Mouse (Mus musculus) layer of hippocampus, adult 11-12 months (tissue): ENCODE results near the gene Iqcc.
A peak's percentile ranks its signal among the peaks of the same experiment; 100 is the strongest.

ENCODE experiments used
- DNase-seq: peaks from one replicate; pipeline ENCODE4 v3.0.0; 2022; ENCODE audit warnings: low spot score

Gene Iqcc

DNA sequence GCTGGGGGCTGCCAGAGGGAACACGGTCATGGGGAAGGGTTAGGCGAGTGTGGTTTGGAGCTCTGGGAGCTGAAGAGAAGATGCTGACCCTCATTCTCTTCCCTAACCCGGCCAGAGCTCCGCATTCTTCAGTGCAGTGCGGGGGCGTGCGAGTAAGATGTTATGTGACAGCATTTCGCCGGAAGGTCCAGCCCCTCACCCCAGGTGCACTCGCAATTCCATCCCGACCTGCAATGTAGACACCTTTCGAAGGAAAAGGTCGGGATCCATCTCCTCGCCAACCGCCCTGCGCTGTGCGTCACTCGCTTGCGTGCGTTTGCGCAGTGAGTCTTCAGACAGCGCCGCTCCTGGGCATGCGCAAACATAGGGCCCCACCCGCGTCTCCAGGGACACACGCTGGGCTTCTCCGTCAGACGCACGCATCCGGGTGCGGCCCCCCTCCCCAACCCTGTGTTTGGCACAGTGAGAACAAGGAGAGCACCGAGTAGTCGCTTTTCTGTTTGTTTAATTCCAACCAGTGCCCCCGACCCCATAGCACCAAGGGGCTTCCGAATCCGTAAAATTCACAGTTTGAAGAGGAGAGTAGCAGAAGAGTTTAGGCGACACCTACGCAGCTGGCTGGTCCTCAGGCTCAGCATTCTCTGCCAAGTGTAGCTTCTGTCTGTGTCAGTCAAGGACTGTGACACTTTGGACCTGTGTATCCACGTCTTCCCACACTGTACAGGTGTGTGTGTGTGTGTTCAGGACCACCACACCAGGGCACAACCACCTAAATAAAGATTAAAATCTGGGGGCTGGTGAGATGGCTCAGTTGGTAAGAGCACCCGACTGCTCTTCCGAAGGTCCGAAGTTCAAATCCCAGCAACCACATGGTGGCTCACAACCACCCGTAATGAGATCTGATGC, at the start of gene Iqcc:
Iqcc (minus strand) TSS at position 314 of the 906 bp plus-strand sequence.
- peak; percentile 97 for DNase-seq

DNA sequence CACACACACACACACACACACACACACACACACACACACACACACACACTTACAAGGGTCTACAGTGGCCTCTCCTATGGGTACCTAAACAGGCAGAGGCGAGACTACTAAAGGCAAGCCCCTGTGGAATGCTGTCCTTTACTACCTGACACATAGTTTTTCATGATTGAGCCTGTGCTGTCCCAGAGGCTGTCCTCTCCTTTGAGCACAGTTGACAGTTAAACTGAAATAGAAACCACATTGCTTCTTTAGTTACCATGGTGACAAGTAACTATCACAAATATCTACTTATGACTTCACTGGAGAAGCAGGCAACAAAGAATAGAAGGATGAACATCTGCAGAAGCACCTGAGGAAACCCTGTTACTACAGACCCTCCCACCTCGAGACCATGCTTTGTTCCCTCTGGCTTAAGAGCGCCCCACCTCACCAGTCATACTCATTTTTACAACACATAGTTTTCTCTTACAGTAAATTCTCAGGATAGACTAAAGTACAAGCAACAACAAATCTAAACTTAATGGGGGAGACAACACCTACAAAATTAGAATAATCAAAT, 43.4 kb upstream of the Iqcc start:
- DNase-seq: no peak

DNA sequence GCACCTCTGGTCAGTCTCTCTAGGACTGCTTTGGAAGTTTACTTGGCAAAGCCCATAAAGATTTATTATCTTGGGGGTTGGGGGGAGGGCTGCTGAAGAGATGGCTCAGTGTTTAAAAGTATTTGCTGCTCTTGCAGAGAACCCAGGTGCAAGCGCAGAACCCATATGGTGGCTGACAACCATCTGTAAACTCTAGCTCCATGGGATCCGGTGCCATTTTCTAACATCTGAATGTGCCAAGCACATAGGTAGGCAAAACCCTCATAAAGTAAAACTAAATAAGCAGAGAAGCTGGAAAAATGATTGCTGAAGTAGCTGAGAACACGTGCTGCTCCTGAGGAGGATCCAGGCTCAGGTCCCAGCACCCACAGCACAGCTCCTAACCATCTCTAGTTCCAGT, 42.7 kb upstream of the Iqcc start:
- DNase-seq: peak; percentile 48

DNA sequence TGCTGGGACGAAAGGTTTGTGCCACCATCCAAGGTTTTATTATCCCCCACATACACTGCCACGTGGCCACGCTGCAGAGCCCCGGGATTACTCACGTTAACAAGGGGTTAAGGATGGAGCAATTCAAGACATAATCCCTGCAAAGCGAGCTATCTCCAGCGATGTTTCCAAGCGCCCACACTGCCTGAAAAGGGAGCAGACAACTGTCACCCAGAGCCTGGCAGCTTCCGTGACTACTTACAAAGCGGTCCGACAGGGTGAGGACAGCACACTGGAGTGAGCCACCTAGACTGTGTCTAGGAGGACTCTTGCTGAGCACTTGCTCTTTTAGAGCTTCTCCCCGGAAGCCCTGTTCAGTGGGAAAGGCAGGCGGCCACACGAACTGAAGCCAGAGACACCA, 35.9 kb upstream of the Iqcc start:
- DNase-seq: no peak

DNA sequence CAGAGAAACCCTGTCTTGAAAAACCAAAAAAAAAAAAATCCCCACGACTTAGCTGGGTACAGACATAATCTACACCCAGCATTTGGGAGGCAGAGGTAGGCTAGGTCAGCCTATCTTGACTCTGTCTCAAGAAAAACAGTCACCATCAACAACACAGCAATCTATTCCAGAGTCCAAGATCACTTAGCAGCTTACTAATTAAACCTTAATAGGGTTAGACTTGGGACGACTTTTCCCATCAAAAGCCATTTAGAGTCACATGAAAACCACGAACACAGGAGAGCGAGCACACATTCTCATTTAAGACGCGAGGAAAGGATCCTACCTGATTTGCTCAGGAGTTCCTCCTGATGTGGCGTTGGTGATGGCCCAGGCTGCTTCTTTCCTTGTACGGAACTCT, 31.5 kb upstream of the Iqcc start:
- DNase-seq: no peak

DNA sequence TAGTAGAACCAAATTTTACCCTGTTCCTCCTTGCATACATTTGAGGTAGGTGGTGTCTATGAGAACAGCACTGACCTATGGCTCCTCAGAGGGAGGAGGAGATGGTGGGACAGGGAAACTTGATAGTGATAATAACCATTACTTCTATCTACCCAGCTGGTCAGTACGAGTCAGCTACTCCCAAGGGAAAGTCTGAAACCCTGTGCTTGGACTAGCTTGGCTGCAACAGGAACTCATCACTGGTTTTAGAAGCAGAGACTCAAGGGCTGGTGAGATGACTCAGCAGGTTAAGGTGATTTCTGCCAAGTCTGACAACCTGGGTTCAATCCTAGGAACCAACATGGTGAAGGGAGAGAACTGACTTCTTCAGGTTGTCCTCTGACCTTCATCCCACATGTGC, 29.8 kb upstream of the Iqcc start:
- no peak for DNase-seq

DNA sequence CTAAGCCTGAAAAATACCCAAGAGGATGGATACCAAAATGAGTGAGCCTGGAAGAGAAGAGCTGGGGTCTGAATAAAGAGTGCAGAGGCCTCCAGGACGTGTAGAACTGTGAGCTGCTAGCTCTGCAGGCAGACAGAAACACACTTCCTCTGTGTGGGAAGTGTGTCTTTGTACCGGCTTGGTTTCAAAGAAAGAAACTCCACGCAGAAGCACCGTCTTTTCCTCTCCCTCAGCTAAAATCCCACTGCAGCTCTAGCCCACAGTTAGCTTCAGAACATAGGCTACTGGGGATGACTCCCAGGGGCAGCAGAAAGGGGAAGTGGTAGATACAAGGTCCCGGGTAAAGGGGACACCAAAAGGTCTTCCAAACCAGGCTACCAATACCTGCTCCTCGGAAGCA, 26.3 kb upstream of the Iqcc start:
- DNase-seq: no peak

DNA sequence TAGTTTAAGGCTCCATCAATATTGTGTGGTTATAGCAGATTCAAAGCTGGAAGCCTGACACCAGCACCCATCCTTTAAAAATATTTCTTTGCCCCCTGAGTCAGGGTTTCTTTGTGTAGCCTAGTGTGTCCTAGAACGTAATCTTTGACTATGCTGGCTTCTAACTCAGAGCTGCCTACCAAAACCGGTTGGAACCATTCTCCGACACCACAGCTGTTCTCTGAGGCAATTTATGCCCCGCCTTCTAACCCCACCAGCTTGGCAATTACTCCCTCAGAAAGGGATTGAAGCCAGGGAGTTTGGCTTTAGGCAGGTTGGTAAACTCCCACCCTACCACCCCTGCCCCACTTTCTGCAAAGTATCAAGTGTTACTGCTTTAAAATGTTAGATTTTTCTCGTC, 22.9 kb upstream of the Iqcc start:
- DNase-seq: no peak

DNA sequence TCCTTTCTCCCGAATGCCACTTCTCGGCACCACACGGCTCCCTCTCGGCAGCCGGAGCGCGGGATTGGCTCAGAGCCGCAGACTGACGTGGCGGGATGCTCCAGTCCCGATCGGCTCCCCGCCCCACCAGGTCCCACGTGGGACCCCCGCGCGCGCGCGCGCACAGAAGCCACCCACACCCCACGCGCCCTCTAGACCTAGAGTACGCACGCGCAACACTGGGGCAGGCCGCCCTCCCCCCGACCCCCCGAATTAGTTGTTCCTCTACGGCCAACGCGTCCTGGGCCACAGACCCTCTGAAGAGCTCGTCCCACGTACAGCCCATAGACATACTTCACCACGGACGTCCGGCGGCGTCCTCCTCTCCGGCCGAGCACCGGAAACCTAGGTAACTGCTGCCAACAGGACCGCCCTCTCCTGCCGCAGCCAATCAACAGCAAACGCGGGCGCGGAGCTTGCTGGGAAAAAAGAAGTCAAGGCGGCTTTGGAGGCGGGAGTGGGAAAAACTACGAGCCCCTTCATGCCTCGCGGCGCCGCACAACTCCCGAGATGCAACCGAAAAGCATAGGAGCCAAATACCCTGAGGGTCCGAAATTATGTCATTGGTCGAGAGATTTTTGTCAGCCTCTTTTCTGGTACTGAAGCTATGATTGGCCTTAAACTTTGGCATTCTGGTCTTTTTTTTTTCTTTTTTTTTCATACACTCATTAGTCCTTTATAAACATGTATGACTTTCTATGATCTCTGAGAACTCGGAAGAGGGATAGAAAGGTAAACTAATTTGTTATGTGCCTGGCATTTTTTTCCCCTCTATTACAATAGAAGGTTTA, 22.0 kb upstream of the Iqcc start, which contains the start of gene Txlna:
Txlna (minus strand) TSS at position 428 of the 830 bp plus-strand sequence.
- DNase-seq: peak; percentile 98

DNA sequence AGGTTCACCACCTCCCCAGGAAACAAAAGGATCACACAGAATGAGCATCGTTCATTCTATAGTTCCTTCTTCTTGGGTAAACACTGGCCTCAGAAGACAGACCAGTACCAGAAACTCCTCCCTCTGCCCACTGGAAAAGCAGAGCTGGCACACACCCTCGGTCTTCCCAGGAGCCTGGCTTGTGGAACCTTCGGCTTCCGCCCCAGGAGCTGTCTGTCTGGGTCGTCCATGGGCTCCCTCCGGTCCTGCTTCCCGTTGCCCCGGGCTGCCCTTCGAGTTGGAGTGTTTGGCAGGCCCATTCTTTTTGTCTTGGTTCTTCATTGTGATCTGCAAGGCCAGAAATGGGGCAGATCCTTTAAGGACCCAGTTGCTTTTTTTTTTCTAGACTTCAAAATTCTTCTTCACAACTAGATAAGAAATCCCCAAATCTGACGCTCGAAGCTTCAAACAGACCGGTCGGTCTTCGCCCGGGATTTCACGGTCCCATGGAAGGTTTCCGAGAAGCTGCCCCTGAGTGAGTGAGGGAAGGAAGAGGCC, 21.3 kb upstream of the Iqcc start:
- no peak for DNase-seq

DNA sequence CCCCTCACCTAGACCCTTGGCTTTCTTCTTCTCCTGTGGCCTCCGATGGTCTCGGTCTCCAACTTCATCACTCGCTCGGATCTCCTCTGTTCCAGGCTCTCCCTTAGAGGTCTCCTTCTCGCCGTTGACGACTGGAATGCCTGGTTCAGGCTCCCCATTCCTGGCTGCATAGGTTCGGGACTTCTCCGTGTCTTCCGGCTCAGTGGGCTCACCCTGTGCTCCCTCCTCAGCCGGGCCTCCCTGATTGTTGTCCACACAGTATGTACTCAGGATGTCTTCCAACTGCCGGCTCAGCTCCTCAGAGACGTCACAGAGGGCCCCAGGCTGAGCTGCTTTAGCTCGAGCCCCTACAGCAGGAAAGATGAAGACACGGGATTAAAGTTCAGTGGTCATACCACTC, 20.3 kb upstream of the Iqcc start:
- DNase-seq: no peak

DNA sequence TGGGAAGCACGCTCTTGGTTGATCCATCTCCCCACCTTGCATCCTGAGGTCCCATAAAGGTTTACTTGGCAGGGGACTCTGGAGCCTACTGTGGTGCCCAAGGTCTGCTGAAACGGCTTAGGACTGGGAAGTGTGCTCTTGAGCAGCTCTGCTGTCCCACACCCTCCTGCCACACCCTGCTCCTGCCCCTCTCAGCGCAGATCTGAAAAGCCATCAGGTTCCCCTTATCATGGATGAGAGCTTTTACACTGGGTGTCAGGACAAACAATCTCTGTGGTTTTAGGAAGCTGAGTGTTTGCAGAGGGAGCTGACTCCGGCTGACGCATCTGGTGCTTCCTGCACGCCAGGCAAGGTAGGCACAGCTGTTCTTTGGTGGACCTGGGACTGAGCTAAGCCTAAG, 15.0 kb upstream of the Iqcc start:
- DNase-seq: no peak

DNA sequence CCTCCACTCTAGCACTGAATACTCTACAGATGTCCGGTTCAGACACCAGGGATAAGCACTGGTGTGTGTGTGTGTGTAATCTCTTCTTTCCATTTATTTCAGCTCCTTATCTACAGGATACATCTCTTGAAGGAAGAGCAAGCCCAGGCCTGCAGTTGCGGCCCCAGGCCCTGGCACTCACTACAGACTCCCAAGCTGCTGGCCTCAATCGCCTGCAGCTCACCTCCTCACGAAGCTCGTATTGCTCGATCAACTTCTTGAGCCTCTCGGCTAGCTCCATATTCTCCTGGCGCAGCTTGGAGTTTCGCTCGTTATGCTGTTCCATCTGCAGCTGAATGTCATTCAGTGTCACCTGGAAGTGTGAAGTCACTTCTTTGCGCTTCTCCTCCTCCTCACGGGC, 13.0 kb upstream of the Iqcc start:
- no peak for DNase-seq

DNA sequence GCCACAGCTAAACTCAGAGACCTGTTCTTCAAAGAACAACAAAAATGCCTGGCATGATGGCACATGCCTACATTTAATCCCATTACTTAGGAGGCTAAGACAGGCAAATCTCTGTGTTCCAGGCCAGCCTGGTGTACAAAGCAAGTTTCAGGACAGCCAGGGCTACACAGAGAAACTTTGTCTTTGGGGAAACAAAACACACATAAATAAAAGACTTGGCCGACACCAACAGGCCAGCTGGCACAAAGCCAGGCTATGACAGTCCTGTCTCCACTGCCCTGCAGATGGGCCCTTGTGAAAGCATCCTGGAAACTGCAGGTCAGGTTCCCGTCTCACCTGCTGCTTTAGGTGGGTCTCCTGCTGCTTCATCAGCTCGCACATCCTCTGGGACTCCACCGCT, 12.0 kb upstream of the Iqcc start:
- no peak for DNase-seq

DNA sequence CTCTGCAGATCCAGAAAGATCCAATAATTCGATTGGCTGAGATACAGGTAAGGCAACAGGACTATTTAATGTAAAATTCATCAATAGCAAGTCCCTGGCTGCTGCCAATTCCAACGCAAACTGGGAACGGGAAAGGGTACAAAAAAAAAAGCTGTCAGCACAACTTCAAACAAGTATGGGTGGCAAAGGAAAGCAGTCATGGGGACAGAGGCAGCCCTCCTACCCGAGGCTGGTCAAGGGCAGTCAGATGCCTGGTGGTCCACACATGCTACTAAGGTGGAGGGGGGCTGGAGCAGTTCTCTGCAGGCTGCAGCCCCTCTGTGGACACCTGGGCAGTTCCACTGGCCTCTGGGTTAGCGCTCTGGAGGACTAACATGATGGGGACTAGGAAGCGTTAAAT, 7.1 kb upstream of the Iqcc start:
- DNase-seq: no peak

DNA sequence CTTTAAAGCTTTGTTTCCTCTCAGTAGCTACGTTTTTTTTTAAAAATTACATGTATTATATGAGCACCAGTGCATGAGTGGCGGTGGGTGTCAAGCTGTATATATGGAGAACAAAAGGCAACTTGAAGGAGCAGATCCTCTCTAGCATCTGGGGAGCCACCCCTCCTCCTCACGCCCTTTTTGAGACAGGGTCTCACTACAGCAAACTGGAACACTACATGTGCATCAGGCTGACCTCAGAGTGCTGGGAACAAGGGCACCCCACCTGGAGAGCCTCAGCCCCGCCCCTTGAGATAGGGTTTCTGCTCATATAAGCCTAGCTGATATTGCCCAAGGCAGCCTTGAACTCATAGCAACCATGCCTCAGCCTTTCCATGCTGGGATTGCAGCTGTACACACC, 6.6 kb upstream of the Iqcc start:
- DNase-seq: no peak

DNA sequence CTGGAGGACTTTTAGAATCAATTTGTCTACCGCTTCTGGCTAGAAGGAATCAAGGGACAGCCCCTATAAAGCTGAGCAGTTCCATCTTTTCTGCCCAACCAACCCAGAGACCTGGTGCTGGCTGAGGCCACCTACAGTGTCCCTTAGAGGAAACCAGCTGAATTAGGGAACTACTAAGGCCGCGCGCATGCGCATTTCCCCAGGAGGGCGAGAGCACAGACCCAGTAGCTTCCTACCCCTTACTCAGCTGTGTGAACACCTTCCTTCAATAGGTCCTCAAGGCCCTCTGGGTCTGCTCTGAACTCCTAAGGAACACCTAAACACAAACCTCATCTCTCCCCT, 6.1 kb upstream of the Iqcc start:
- DNase-seq: peak; percentile 79

DNA sequence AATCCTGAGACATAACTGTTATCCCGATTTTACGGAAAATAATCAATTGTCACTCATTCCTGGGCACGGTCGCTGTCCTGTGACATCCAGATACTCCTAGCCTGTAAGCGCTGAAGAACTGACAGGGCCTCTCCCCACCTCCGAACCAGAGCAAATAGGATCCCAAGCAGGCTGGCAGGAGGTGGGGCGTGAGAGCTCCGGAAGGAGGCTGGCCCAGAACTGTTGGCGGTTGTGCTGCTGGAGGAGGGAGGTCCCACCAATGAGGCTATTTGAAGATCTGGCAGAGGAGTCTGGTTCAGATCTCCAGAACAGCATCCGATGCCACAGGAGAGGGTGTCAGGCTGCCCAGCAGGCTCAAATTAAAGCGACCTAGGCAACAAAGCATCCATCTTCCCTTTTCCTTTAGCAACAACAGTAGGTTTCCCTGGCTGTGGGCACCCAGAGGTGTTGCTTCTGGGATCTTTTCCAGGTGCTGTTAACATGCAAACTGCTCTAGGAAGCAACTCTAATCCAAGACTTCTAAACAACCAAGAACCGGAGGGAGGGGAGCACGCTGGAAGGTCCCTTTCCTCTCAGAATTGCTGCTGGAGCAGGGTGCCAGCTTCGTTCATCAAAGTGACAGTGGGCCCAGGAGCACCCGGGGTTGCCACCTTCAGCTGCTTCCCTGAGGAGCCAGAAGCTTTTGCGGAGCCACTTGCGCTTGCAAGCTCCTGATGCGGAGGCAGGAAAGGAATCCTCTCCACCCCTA, 5.6 kb upstream of the Iqcc start:
- DNase-seq: peak; percentile 90

DNA sequence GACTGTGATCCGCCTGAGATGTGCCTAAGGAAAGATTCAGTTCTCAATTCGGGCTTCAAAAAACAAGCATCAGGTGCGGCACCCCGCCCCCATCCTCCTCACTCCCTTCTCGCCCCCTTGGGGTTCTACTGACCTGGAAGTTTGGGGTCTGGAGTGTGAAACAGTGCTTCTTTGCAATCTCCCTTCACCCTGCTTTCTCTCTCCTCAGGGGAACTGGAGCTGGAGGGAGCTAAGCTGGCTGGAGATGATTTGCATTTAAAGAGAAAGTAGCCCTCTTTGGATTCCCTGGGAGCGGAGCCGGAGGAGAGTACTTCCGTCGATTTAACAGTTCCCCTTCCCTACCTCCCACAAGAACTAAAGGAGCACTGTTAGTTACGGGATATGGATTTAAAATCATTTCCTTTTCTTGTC, 4.8 kb upstream of the Iqcc start, which contains the start of gene Ccdc28b:
Ccdc28b (minus strand) TSS at position 267 of the 411 bp plus-strand sequence.
- peak; percentile 62 for DNase-seq

DNA sequence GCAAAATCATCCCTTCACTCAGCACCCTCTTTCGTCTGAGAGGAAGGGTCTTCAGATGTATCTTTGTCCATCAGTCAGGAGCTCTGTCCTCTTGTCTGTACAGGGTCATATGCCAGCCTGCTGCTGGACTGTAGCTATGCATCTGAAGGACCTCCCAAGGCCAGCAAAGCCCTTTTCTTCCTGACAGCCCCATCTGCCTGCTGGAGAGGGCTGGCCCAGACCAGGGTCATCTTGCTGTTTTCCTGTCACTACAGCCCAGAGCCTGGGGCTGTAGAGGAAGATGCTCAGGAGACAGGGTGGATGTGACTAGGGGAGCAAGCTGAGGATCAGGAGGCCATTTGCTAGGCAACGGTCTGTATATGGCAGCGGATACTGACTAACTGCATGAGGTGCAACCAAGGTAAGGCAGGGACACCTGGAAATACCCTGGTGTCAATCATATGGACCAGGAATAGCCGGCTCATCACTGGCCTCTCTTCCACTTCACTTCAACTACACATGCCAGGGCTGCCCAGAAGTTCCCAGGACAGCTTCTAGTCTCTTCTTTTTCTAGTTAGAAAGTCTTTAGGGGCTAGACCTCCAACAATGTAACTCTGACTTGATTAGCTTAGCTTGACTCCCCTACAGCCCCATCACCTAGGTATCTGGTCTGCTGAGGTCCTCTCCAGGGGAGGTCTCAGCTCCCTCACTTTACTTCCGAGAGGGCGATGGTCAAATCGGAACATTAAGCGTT, 4.1 kb upstream of the Iqcc start:
- no peak for DNase-seq
